Comparison of ENCODE assay signal across 8 mouse cellular contexts in the genomic region with DNA sequence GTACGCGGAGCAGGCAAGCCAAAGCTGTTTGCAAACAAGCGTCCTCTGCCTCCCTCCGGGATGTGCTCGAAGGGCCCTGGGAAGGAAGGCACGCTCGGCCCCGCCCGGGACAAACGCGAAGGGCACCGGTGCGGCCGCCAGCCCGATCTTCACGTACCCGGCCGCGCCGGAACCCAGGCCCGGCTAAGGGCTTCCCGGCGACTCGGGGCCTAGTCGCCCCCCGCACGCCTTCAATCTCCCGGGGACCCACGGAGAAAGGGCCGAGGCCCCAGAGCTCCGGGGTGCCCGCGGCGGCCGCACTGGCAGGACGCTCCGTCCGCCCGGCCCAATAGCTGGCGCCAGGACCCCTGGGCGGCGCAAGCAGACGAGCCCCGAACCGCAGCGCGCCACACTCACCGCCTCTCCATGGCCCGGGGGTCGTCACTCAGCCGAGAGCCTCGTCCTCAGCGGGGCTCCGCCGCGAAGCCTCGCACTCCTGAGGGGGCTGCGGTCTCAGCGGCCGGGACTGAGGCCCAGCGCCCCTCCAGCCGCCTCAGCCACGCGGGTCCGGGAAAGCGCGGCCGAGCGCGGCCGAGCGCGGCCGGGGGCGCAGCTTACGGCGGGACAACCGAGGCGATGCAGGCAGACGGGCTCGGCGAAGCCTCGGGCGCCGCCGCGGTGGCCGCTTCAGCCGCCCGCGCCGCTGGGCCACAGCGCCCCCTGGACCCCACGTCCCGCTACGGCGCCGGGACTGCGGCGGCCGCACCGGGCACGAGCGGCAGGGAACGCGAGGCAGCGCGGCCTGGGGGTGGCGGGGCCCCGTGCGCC. TPM values are rescaled to one million over a fixed set of nuclear protein-coding genes. Genes with fewer than 3 reads are reported as not detected.
A peak's percentile ranks its signal among the peaks of the same experiment; 100 is the strongest.
DNase-seq lines count a peak whose midpoint lies in the region; ATAC-seq and TF ChIP-seq lines count a peak whose summit lies in the region.

Gene Zfyve9 (minus strand): TSS at position 742 of the 807 bp plus-strand sequence.

- intact Hi-C loops in gastrocnemius, adult 2 months (cut with DNase I), result loop anchor here (1.0 kb wide), 1 partner anchor 83 kb away; no protein-coding TSS in a partner anchor

- H3K9me3 ChIP-seq in hindbrain, embryonic 16.5 days (ENCODE audit: control insufficient read depth, low read length), result no peaks in the 10 kb centered on the region

- H3K9ac ChIP-seq in hindbrain, embryonic 16.5 days (ENCODE audit: low read depth, low read length), result peak within 1 kb of the TSS; percentile 100

- H3K4me2 ChIP-seq in hindbrain, embryonic 16.5 days (ENCODE audit: low read length), result peak within 1 kb of the TSS; percentile 57

- WGBS in hindbrain, embryonic 16.5 days, result under 1% methylated on average over 54 of the region's 111 CpGs

- H3K4me1 ChIP-seq in hindbrain, embryonic 16.5 days (ENCODE audit: control insufficient read depth, insufficient read depth, low read depth, low read length), result peaks cover 3% of the 10 kb centered on the region; the same call in 1 of the 2 replicates

- peak; percentile 31 for DNase-seq in WW6 (ENCODE audit: low read depth, low spot score)
- peak; percentile 88 to 92 for DNase-seq in cerebellum, postnatal 25 days
- peak; percentile 94 for DNase-seq in gastrocnemius, adult 2 months
- peak; percentile 56 to 58 for DNase-seq in left cerebral cortex, adult 8-10 months (ENCODE audit: low spot score in 2 of 2)
- DNase-seq in right cerebral cortex, adult 18-20 months, result peak; percentile 82
- peak; percentile 80 for DNase-seq in urinary bladder, adult 2 months (ENCODE audit: low spot score)

- peak; percentile 72 for TF ChIP-seq CTCF in gastrocnemius, adult 2 months (IDR thresholded peaks at IDR 0.05)

- ATAC-seq in hindbrain, embryonic 16.5 days, result peak; percentile 95
- peak; percentile 95 for ATAC-seq in megakaryocyte, adult 5-6 weeks (ENCODE audit: poor library complexity, severe bottlenecking)

- H3K4me3 ChIP-seq in gastrocnemius, adult 2 months, result peak within 1 kb of the TSS; percentile 100
- peak within 1 kb of the TSS; percentile 85 for H3K4me3 ChIP-seq in hindbrain, embryonic 16.5 days (ENCODE audit: low read length)

- no peaks in the 10 kb centered on the region for H3K27me3 ChIP-seq in hindbrain, embryonic 16.5 days (replicated peaks; ENCODE audit: control insufficient read depth, insufficient read depth, low read length)

- H3K36me3 ChIP-seq in hindbrain, embryonic 16.5 days (ENCODE audit: control insufficient read depth, insufficient read depth, low read length), result no peaks in the 10 kb centered on the region

- peak within 1 kb of the TSS; percentile 99 for H3K27ac ChIP-seq in gastrocnemius, adult 2 months
- peak within 1 kb of the TSS; percentile 98 for H3K27ac ChIP-seq in hindbrain, embryonic 16.5 days (ENCODE audit: low read depth, low read length)

RNA-seq across cellular contexts. Expression of gene Zfyve9, which starts in this region (rescaled TPM):
- 10 to 100 TPM; 50.1 to 60.8 TPM for total RNA-seq in gastrocnemius, adult 2 months (2021)
- polyA plus RNA-seq in hindbrain, embryonic 16.5 days (2015; fragmentation: Nextera tagmentation; extraction: Ambion mirVana), result 4.7 and 5.9 TPM in 2 replicates
- total RNA-seq in left cerebral cortex, adult 8-10 months (2022), result 10 to 100 TPM; 67.6 to 80.0 (median 71.6) TPM
- 12.2 and 13.0 TPM in 2 replicates for total RNA-seq in megakaryocyte, adult 5-6 weeks (2015)
- total RNA-seq in megakaryocyte, adult 5-6 weeks (2017), result 13.7 and 15.7 TPM in 2 replicates
- 5.0 and 7.6 TPM in 2 replicates for polyA plus RNA-seq in urinary bladder, adult 2 months (2012; rRNA removed)

Comparison
In these comparisons a context has a peak if more than half of its experiments do, and no peak if none do; other contexts are left out.
1. Peak in every context shown above with its lines: DNase-seq, ATAC-seq, H3K4me3 ChIP-seq and H3K27ac ChIP-seq.
2. DNase-seq: peak in every context shown above with its lines; median percentile 94 in gastrocnemius, adult 2 months; 90 in cerebellum, postnatal 25 days; 82 in right cerebral cortex, adult 18-20 months; 80 in urinary bladder, adult 2 months; 57 in left cerebral cortex, adult 8-10 months; 31 in WW6.